Mouse (Mus musculus) gastrocnemius, postnatal 4 days (tissue): Measurements from ENCODE around the gene Mlycd. TPM values are rescaled to one million over a fixed set of nuclear protein-coding genes. Genes with fewer than 3 reads are reported as not detected.
"Not testable (repeated sequence)": the region's sequence is repeated elsewhere in the genome, so short reads cannot be mapped to it uniquely, and the experiment has no call there.

Experiments used
- DNase-seq, 2 experiments: peaks; one replicate each; pipeline ENCODE4 v3.0.0; 2021 to 2022; ENCODE audit warnings: low spot score in 2 of 2, mixed read lengths in 2 of 2
- long read RNA-seq, 2 experiments: library from polyadenylated mRNA; stranded (forward); transcript quantifications; one replicate each; pipeline ENCODE4 v2.0.0; 2021
- total RNA-seq, 2 experiments: library from RNA; stranded (reverse); gene quantifications; 2 replicates each; pipeline ENCODE4 v1.2.3; 2021

Gene Mlycd
- total RNA-seq = 10 to 100 TPM; 66.5 to 68.1 TPM
- long read RNA-seq, experiment 1, transcript Mlycd-201 (5 exons, 2,128 nt) = major isoform, 184 of 204 reads
- long read RNA-seq, experiment 1, partial matches to known transcripts = 9 of 204 reads
- long read RNA-seq, experiment 1, other reads (novel, unspliced or antisense) = 11 of 204 reads
- long read RNA-seq, experiment 2, transcript Mlycd-201 (5 exons, 2,128 nt) = major isoform, 265 of 281 reads
- long read RNA-seq, experiment 2, partial matches to known transcripts = 4 of 281 reads
- long read RNA-seq, experiment 2, other reads (novel, unspliced or antisense) = 10 of 281 reads

DNA sequence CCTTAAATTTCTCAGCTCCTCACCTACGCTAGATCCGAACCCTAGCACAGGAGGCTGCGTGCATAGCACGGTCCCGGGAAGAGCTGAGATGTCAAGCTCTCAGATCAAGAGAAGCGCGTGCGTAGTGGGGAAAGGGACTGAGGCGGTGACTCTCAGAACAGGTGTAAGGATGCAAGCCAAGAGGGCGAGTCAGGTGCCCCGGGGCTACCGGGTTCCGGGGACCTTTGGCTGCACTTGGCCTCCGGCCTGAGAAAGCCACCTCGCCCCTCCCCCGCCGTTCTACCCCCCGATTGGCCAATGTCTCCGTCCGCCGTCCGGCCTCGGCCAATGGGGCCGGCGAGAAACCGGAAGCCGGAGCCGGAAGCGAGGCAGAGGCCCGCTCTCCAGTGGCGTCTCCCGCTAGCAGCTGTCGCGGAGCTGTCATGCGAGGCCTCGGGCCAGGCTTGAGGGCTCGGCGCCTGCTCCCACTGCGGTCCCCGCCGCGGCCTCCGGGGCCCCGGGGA, at the start of gene Mlycd:
TSS of gene Mlycd (plus strand) at position 355 of the 503 bp plus-strand sequence.
- DNase-seq = peak; percentile 91 to 94

DNA sequence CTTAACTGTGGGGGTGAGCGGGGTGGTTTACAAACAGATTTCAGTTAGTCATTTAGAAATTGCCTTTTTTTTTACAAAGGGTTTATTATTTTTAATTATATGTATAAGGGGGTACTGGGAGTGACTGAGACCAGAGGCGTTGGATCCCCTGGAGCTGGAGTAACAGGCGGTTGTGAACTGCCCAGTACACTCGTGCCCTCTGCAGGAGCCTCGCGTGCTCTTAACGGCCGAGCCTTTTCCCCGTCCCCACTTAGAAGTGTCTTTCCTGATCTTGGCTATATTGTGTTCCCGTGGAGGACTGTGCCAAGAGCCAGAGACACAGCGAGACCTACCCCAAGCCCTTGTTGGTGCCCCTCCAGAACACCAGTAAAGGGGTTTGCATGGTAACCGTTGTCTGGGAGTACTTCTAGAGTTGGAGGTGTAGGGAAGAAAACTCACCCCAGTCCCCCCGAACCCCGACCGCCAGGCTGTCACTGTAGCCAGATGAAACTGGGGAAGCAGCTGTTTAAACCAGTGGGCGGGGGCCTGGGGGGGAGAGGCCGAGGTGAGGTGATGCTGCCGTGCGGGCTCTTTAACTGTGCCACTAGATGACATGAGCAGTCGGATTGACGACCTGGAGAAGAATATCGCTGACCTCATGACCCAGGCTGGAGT, 49.5 kb upstream of the Mlycd start:
- no peak for DNase-seq

GRCm38 (mm10) chr8:119345683-119346075, 49.0 kb upstream of the Mlycd start:
- DNase-seq = no peak

GRCm38 (mm10) chr8:119351647-119352046, 43.0 kb upstream of the Mlycd start:
- DNase-seq = no peak

GRCm38 (mm10) chr8:119352977-119353658, 41.6 kb upstream of the Mlycd start:
- DNase-seq = no peak

DNA sequence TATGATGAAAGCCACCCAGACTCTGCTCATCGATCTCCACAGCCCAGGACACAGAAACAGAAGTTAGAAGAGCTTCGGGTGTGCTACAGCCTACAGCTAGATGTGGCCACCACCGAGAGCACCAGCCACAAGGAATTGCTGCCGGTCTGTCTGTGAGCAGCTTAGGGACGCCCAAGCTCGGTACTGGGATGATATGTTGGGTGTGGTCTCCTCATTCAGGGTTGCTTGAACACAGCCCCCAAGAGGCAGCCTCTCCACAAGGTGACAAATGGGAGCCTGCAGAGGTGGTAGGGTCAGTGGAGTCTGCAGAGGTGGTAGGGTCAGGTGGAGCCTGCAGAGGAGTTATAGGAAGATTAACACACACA, 41.0 kb upstream of the Mlycd start:
- DNase-seq = no peak

- not testable (repeated sequence) for DNase-seq
Measured at GRCm38 (mm10) chr8:119356631-119357030, 38.0 kb upstream of the Mlycd start.

- DNase-seq = no peak
Measured at GRCm38 (mm10) chr8:119358175-119358574, 36.5 kb upstream of the Mlycd start.

GRCm38 (mm10) chr8:119358836-119359235, 35.8 kb upstream of the Mlycd start:
- DNase-seq = peak; percentile 46 to 68

- no peak for DNase-seq
Measured at GRCm38 (mm10) chr8:119360686-119361295, 33.9 kb upstream of the Mlycd start.

- DNase-seq = not testable (repeated sequence)
Measured at GRCm38 (mm10) chr8:119374716-119375115, 20.0 kb upstream of the Mlycd start.

DNA sequence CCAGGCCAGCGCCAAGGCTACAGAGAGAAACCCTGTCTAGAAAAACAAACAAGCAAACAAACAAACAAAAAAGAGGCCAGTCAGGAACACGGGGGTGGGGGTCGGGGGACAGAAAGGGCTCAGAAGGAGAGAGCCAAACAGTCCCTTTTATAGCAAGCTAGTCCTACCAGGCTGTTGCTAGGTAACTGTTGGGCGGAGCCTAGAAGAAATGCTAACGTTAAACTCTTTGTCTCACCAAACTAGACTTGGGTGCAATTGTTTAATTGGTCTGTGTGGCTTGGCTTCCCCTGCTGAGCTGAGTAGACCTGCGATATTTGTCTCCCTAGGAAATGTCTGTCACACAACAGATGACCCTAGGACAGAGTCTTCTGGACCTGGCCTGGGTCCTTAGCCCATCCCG, 16.2 kb upstream of the Mlycd start:
- no peak for DNase-seq

DNA sequence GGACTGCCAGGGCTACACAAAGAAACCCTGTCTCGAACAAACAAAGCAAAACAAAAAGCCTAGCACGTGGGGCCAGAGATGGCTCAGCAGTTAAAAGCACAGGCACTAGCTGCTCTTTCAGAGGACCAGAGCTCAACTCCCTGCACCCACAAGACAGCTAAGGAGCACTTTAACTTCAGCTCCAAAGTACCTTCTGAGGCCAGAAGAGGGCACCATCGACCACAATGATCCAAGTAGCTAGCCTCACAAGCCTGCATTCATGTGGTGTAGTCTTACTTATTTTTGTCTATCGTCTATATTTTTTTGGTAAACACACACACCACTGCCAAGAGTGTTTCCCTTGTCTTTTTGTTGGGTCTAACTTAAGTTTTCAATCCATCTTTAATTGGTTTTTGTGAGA, 14.1 kb upstream of the Mlycd start:
- no peak for DNase-seq

- peak in 1 of 2 experiments; percentile 57 for DNase-seq
Measured at GRCm38 (mm10) chr8:119384478-119384877, 10.2 kb upstream of the Mlycd start.

DNA sequence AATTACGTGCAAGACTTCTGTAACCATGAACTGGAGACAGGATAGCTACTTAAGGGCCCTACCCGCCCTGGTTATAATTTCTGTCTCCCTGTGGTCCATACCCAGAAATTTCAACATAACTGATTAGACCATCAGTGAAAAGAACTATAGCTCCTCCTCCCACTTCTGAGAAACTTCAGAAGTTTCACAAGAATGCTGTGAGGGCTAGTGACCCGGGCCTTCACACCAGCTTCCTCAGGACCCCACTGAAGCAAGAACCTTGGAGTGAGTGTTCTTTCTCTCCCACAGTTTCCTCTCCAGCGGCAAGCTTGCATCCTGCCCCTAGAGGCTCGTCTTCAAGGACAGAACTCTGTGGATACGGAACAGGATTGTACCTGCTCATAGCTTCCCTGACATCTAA, 8.8 kb upstream of the Mlycd start:
- no peak for DNase-seq

- DNase-seq = no peak
Measured at GRCm38 (mm10) chr8:119386988-119387387, 7.7 kb upstream of the Mlycd start.

GRCm38 (mm10) chr8:119394097-119394496, 581 bp upstream of the Mlycd start:
- no peak for DNase-seq

DNA sequence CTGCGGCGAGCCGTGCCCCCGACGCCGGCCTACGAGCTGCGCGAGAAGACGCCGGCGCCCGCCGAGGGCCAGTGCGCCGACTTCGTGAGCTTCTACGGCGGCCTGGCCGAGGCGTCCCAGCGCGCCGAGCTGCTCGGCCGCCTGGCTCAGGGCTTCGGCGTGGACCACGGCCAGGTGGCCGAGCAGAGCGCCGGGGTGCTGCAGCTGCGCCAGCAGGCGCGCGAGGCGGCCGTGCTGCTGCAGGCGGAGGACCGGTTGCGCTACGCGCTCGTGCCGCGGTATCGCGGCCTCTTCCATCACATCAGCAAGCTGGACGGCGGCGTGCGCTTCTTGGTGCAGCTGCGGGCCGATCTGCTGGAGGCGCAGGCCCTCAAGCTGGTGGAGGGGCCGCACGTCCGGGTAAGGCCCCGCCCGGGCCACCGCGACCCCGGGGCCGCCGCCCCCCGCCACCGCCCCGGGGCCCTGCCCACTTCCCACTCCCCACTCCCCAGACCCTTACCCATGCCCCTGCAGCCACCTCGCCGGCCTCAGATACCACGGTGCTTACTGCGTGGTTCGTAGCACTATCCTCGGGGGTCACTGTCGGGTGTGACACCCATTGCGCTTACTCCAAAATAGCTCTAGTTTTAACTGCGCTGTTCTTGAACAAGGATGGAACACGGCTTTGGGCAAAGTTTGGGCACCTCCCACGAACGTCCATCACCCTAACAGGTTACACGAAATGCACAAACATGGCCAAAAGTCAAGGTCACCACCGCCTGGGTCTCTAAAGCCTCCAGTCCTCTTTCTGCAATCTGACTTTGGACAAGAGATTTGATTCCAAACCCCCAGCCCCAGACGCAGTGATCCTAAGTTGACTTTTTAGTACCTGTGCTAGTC, 633 bp downstream of the Mlycd start:
- peak in 1 of 2 experiments; percentile 35 for DNase-seq

- no peak for DNase-seq
Measured at GRCm38 (mm10) chr8:119398558-119398957, 3.9 kb downstream of the Mlycd start.

DNA sequence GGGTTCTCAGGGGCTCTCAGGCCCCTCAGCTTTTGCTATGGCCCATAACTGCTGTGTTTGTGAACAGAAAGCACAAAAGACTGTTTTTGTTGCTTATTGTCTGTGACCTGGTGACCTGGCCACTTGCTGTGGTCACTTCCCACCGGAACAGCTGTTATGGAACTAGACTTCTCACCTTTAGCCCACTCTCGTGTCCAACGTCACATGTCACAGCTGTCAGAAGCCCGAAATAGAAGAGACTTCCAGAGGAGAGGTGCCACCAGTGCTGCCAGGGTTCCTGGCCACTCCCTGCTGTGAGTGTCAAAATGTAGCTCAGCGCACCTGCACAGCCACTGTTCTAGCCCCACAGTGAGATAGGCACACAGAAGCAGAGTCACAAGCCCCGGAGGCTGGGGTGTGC, 4.6 kb downstream of the Mlycd start:
- no peak for DNase-seq
